Mouse (Mus musculus): ENCODE data around the gene Ssu72. TPM values are rescaled to one million over a fixed set of nuclear protein-coding genes. Genes with fewer than 3 reads are reported as not detected.

Ssu72 gene
- polyA plus RNA-seq, 1 experiment from 2014 or later, result 178 TPM

DNA sequence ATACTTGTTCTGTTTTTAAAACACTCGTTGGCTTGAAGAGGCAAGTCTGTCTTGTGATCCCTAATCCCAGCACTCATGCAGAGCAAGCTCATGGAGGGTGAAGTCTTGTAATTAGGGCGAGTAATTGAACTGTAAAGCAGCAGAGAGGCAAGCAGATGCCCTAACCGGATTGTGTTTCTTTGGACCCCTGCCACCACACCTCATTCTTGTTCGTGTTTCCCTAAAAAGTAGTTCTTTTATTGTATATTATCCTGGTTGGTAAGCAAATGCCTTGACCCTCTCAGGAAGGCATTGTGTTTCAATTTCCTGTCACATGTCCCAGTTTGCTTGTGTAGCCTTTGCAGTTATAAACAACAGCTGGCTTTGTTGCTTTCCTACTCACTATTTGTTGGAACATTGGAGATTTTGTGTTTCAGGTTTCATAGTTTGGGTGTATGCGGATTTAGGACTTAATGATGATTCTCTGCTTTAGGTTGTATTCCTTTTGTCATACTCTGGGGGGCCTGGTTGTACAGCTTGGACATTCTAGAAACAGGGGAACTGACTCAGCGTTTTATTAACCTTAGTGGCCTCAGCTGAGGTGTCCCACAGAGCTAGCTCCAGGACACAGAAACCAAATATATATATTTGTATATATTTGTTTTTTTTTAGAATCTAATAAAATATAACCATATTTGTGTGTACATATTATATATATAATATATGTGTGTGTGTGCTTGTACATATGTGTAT is 6.1 kb downstream of the Ssu72 start:
- peak; percentile 65 for ATAC-seq
- Histone ChIP-seq H3K4me1 (ENCODE audit: insufficient read depth, low read depth, low read length) (peaks cover 5% of the 10 kb centered on the region; the same call in 1 of the 2 replicates), H3K36me3 (ENCODE audit: insufficient read depth, low read length) (peaks cover 5% of the 10 kb centered on the region), H3K4me3 (ENCODE audit: low read depth, low read length) (no peak overlapping the region), H3K4me2 (replicated peaks; ENCODE audit: low read depth, low read length) (0 out of 2 replicates have a peak overlapping the region, but pooled peaks have one; percentile 17), H3K9me3 (ENCODE audit: low read length) (no peaks in the 10 kb centered on the region), H3K27ac (ENCODE audit: low read length) (peak overlapping the region; percentile 69), H3K9ac (replicated peaks; ENCODE audit: low read depth) (no peak overlapping the region), H3K27me3 (replicated peaks; ENCODE audit: insufficient read depth, low read length) (no peaks in the 10 kb centered on the region)
- peak; percentile 57 for DNase-seq (ENCODE audit: low spot score)
- TF ChIP-seq EP300 (IDR thresholded peaks at IDR 0.05) (peak; percentile 72), CTCF (IDR thresholded peaks at IDR 0.05) (no peak)
- WGBS, result 43% methylated on average over 6 of the region's 6 CpGs

DNA sequence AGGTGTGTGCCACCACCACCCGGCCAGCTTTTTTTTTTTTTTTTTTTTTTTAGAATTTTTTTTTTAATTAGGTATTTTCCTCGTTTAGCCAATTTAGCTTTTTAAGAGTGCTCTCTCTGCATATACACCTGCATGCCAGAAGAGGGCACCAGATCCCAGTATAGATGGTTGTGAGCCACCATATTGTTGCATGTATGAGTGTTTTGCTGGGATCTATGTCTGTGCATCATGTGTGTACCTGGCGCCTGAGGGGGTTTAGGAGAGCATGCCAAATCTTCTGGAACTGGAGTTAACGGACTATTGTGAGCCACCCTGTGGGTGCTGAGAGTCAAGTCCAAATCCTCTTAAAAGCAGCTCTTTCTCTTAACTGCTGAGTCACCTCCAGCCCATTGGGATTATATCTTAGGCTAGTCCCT is 17.1 kb downstream of the Ssu72 start:
- peak; percentile 54 for DNase-seq (ENCODE audit: low spot score)
- ATAC-seq, result peak; percentile 38; the same call in 1 of the 2 replicates
- Histone ChIP-seq H3K9me3 (ENCODE audit: low read length) (no peaks in the 10 kb centered on the region), H3K4me1 (ENCODE audit: insufficient read depth, low read depth, low read length) (no peaks in the 10 kb centered on the region), H3K27ac (ENCODE audit: low read length) (no peak overlapping the region), H3K4me3 (ENCODE audit: low read depth, low read length) (no peak overlapping the region), H3K9ac (replicated peaks; ENCODE audit: low read depth) (no peak overlapping the region), H3K36me3 (ENCODE audit: insufficient read depth, low read length) (no peaks in the 10 kb centered on the region; the same call in 1 of the 2 replicates), H3K27me3 (replicated peaks; ENCODE audit: insufficient read depth, low read length) (no peaks in the 10 kb centered on the region), H3K4me2 (replicated peaks; ENCODE audit: low read depth, low read length) (no peak overlapping the region)
- TF ChIP-seq CTCF (IDR thresholded peaks at IDR 0.05) (peak; percentile 76), EP300 (IDR thresholded peaks at IDR 0.05) (no peak)
- WGBS, result 73% methylated on average over 4 of the region's 4 CpGs

DNA sequence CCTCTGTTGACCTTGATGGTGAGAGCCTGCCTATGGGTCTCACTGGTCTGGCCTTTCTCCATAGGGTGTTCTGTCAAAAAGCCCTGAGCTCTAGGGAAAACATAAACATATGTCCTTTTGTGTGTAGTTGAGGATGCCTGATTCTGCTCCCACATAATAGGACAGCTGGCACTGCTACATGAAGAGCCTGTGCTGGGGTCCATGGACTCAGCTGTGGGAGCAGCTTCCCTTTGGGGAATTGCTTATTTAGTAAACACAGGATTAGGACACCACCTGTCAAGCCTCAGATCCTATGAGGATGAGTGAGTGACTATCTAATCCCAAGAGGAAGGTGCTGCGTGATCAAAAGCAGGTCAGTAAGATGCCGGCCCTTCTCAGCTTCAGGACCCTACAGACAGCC is 23.4 kb downstream of the Ssu72 start:
- no peak overlapping the region for H3K4me2 ChIP-seq (replicated peaks; ENCODE audit: low read depth, low read length)
- 83% methylated on average over 2 of the region's 2 CpGs for WGBS
- H3K4me3 ChIP-seq (ENCODE audit: low read depth, low read length), result no peak overlapping the region
- TF ChIP-seq CTCF (IDR thresholded peaks at IDR 0.05) (no peak), EP300 (IDR thresholded peaks at IDR 0.05) (no peak)
- no peak for ATAC-seq
- no peaks in the 10 kb centered on the region for H3K27me3 ChIP-seq (replicated peaks; ENCODE audit: insufficient read depth, low read length)
- DNase-seq (ENCODE audit: low spot score), result no peak
- H3K4me1 ChIP-seq (ENCODE audit: insufficient read depth, low read depth, low read length), result no peaks in the 10 kb centered on the region
- H3K27ac ChIP-seq (ENCODE audit: low read length), result no peak overlapping the region
- H3K9ac ChIP-seq (replicated peaks; ENCODE audit: low read depth), result no peak overlapping the region
- H3K36me3 ChIP-seq (ENCODE audit: insufficient read depth, low read length), result 0 out of 2 replicates have a peak, but pooled peaks cover 3% of the 10 kb centered on the region
- H3K9me3 ChIP-seq (ENCODE audit: low read length), result no peaks in the 10 kb centered on the region

DNA sequence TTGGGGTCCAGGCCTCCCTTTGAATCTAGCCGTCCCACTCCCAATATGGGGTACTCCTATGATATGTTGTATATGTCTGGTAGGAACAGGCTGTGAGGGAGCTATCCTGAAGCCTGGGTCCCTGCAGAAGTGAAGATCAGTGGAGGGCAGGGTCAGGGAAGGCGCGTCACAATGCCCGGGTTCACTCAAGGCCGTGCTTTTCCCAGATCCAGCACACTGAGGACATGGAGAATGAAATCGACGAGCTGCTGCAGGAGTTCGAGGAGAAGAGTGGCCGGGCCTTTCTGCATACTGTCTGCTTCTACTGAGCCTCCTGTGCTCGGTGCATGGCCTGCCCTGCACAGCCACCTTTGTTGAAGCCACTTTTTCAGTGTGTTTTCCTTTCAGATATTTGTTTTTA is 28.7 kb downstream of the Ssu72 start:
- peaks cover 4% of the 10 kb centered on the region; the same call in 1 of the 2 replicates for H3K36me3 ChIP-seq (ENCODE audit: insufficient read depth, low read length)
- DNase-seq (ENCODE audit: low spot score), result no peak
- no peak overlapping the region for H3K4me2 ChIP-seq (replicated peaks; ENCODE audit: low read depth, low read length)
- no peak overlapping the region for H3K4me3 ChIP-seq (ENCODE audit: low read depth, low read length)
- 86% methylated on average over 10 of the region's 10 CpGs for WGBS
- no peaks in the 10 kb centered on the region for H3K9me3 ChIP-seq (ENCODE audit: low read length)
- no peak overlapping the region for H3K27ac ChIP-seq (ENCODE audit: low read length)
- TF ChIP-seq EP300 (IDR thresholded peaks at IDR 0.05), result no peak
- TF ChIP-seq CTCF (IDR thresholded peaks at IDR 0.05), result no peak
- peaks cover 6% of the 10 kb centered on the region; the same call in 1 of the 2 replicates for H3K4me1 ChIP-seq (ENCODE audit: insufficient read depth, low read depth, low read length)
- ATAC-seq, result no peak
- no peak overlapping the region for H3K9ac ChIP-seq (replicated peaks; ENCODE audit: low read depth)
- H3K27me3 ChIP-seq (replicated peaks; ENCODE audit: insufficient read depth, low read length), result no peaks in the 10 kb centered on the region

DNA sequence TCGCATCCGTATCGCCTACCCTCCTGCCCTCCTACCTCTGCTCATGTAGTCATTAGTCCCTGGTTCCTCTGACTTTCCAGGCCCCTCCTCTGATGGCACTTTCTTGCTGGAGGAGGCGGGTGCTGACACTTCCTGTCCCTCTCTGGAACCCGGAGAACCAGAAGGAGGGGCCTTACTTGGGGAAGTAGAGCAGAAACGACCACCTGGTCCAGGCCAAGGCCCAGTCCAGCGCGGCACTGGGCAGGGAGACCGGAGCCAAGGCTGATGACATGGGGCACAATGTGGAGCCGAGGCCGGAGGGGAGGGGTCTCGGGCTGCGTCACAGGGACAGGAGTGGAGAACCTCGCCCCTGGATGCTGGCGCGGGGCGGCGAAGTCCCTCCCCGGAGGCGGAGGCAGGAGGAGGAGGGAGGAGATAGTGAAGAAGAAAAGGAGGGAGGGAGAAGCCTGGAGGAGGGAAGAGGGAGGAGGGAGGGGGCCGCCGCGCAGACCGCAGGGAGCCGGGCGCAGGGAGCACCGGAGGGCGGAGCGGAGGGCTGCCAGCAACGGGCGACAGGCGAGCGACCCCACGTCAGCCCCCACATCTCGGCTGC is 29.8 kb downstream of the Ssu72 start, which contains the start of gene Tmem240:
Tmem240 (plus strand) TSS at position 451 of the 592 bp plus-strand sequence.
- ATAC-seq (peak; percentile 93), DNase-seq (ENCODE audit: low spot score) (peak; percentile 96)
- peaks cover 6% of the 10 kb centered on the region; the same call in 1 of the 2 replicates for H3K4me1 ChIP-seq (ENCODE audit: insufficient read depth, low read depth, low read length)
- H3K9me3 ChIP-seq (ENCODE audit: low read length), result no peaks in the 10 kb centered on the region
- H3K27me3 ChIP-seq (replicated peaks; ENCODE audit: insufficient read depth, low read length), result no peaks in the 10 kb centered on the region
- peak within 1 kb of the TSS; percentile 88 for H3K4me2 ChIP-seq (replicated peaks; ENCODE audit: low read depth, low read length)
- H3K4me3 ChIP-seq (ENCODE audit: low read depth, low read length), result peak within 1 kb of the TSS; percentile 81
- under 1% methylated on average over 23 of the region's 35 CpGs for WGBS
- peak within 1 kb of the TSS; percentile 87 for H3K27ac ChIP-seq (ENCODE audit: low read length)
- TF ChIP-seq CTCF (IDR thresholded peaks at IDR 0.05), result no peak; the same call in 1 of the 2 replicates
- TF ChIP-seq EP300 (IDR thresholded peaks at IDR 0.05), result no peak
- H3K9ac ChIP-seq (replicated peaks; ENCODE audit: low read depth), result peak within 1 kb of the TSS; percentile 54
- peaks cover 4% of the 10 kb centered on the region; the same call in 1 of the 2 replicates for H3K36me3 ChIP-seq (ENCODE audit: insufficient read depth, low read length)
